Mouse (Mus musculus) lung, embryonic 16.5 days (tissue): ENCODE results near the gene Tmod2. TPM values are rescaled to one million over a fixed set of nuclear protein-coding genes. Genes with fewer than 3 reads are reported as not detected.

Experiments
- ATAC-seq: fragments of 200-750 bp; cut with Nextera tagmentation; 2 replicates; pipeline ENCODE4 v1.8.0; 2017; ENCODE audit warnings: low read depth, mild to moderate bottlenecking, moderate library complexity
- H3K27ac ChIP-seq: fragments of 300-500 bp; sonication (generic); 2 replicates; pipeline ENCODE4 v1.5.1; 2014; ENCODE audit warnings: mild to moderate bottlenecking, control low read depth, low read length
- H3K27me3 ChIP-seq: fragments of 300-500 bp; sonication (generic); 2 replicates; pipeline ENCODE4 v1.6.1; 2014; ENCODE audit warnings: low read depth, low read length, mixed read lengths; ENCODE audit not compliant: control insufficient read depth, insufficient read depth
- H3K36me3 ChIP-seq: fragments of 300-500 bp; sonication (generic); 2 replicates; pipeline ENCODE4 v1.6.1; 2014; ENCODE audit warnings: low read length; ENCODE audit not compliant: control insufficient read depth, insufficient read depth
- H3K4me1 ChIP-seq: fragments of 300-500 bp; sonication (generic); replicated peaks from 2 replicates; pipeline ENCODE4 v1.6.1; 2014; ENCODE audit warnings: low read length, mixed read lengths; ENCODE audit not compliant: control insufficient read depth, insufficient read depth
- H3K4me2 ChIP-seq: fragments of 300-500 bp; sonication (generic); 2 replicates; pipeline ENCODE4 v1.6.1; 2014; ENCODE audit warnings: low read depth, low read length, control low read depth
- H3K4me3 ChIP-seq: fragments of 300-500 bp; sonication (generic); 2 replicates; pipeline ENCODE4 v1.5.1; 2014; ENCODE audit warnings: mild to moderate bottlenecking, low read length, control low read depth
- H3K9ac ChIP-seq: fragments of 300-500 bp; sonication (generic); 2 replicates; pipeline ENCODE4 v1.6.1; 2014; ENCODE audit warnings: low read length, control low read depth
- H3K9me3 ChIP-seq: fragments of 300-500 bp; sonication (generic); 2 replicates; pipeline ENCODE4 v1.6.1; 2016; ENCODE audit warnings: low read length; ENCODE audit not compliant: control insufficient read depth
- WGBS: fragments of 180-500 bp; shearing (Covaris S2); extraction: QIAGEN DNeasy Blood & Tissue Kit; methylation state at CpG from one replicate; pipeline ENCODE4 v1.1.7; 2014; 5-methylcytosine and 5-hydroxymethylcytosine counted together
- polyA plus RNA-seq: library from polyadenylated mRNA; unstranded; fragments of >200 nt; fragmentation: Nextera tagmentation; extraction: Ambion mirVana; gene quantifications from 2 replicates; pipeline ENCODE4 v1.2.1, GENCODE M21; 2015

Gene Tmod2
- polyA plus RNA-seq, 1 experiment from 2014 or later = 8.7 TPM

GRCm38 (mm10) chr9:75609505-75609904 is 1.6 kb downstream of the Tmod2 start:
- no peak for ATAC-seq
- peaks cover 3% of the 10 kb centered on the region; the same call in 1 of the 2 replicates for H3K27me3 ChIP-seq
- no peak overlapping the region for H3K9ac ChIP-seq
- H3K36me3 ChIP-seq = no peaks in the 10 kb centered on the region
- H3K4me2 ChIP-seq = no peak overlapping the region
- peaks cover 6% of the 10 kb centered on the region for H3K4me1 ChIP-seq
- WGBS = 72% methylated on average over 1 of the region's 1 CpGs
- H3K4me3 ChIP-seq = no peak overlapping the region
- no peaks in the 10 kb centered on the region for H3K9me3 ChIP-seq
- H3K27ac ChIP-seq = no peak overlapping the region

- H3K27ac ChIP-seq = no peak overlapping the region
- 94% methylated on average over 4 of the region's 4 CpGs for WGBS
- ATAC-seq = no peak
- peaks cover 3% of the 10 kb centered on the region; the same call in 1 of the 2 replicates for H3K27me3 ChIP-seq
- no peak overlapping the region for H3K4me2 ChIP-seq
- H3K4me1 ChIP-seq = peaks cover 6% of the 10 kb centered on the region
- H3K4me3 ChIP-seq = no peak overlapping the region
- no peaks in the 10 kb centered on the region for H3K36me3 ChIP-seq
- H3K9ac ChIP-seq = no peak overlapping the region
- H3K9me3 ChIP-seq = no peaks in the 10 kb centered on the region
These were observed 3.6 kb downstream of the Tmod2 start for GRCm38 (mm10) chr9:75607496-75607895.

- 15% methylated on average over 12 of the region's 12 CpGs for WGBS
- H3K4me1 ChIP-seq = peaks cover 14% of the 10 kb centered on the region; the same call in 1 of the 2 replicates
- H3K27ac ChIP-seq = no peak overlapping the region
- H3K9me3 ChIP-seq = no peaks in the 10 kb centered on the region
- H3K36me3 ChIP-seq = no peaks in the 10 kb centered on the region
- H3K27me3 ChIP-seq = no peaks in the 10 kb centered on the region
- H3K4me3 ChIP-seq = no peak overlapping the region
- 0 out of 2 replicates have a peak, but pooled peaks have one; percentile 4 for ATAC-seq
- H3K4me2 ChIP-seq = peak overlapping the region; percentile 34
- no peak overlapping the region for H3K9ac ChIP-seq
These were observed 9.6 kb downstream of the Tmod2 start for GRCm38 (mm10) chr9:75601510-75601909.

GRCm38 (mm10) chr9:75600166-75600934 is 10.8 kb downstream of the Tmod2 start:
- no peaks in the 10 kb centered on the region for H3K36me3 ChIP-seq
- 54% methylated on average over 7 of the region's 7 CpGs for WGBS
- H3K4me3 ChIP-seq = no peak overlapping the region
- no peak overlapping the region for H3K9ac ChIP-seq
- H3K4me1 ChIP-seq = peaks cover 14% of the 10 kb centered on the region; the same call in 1 of the 2 replicates
- no peak overlapping the region for H3K4me2 ChIP-seq
- H3K27ac ChIP-seq = 0 out of 2 replicates have a peak overlapping the region, but pooled peaks have one; percentile 1
- ATAC-seq = peak; percentile 42; the same call in 1 of the 2 replicates
- H3K9me3 ChIP-seq = no peaks in the 10 kb centered on the region
- H3K27me3 ChIP-seq = no peaks in the 10 kb centered on the region

GRCm38 (mm10) chr9:75599191-75599841 is 11.8 kb downstream of the Tmod2 start:
- no peaks in the 10 kb centered on the region for H3K36me3 ChIP-seq
- no peaks in the 10 kb centered on the region for H3K9me3 ChIP-seq
- H3K27me3 ChIP-seq = no peaks in the 10 kb centered on the region
- no peak overlapping the region for H3K9ac ChIP-seq
- ATAC-seq = peak; percentile 83
- H3K4me2 ChIP-seq = no peak overlapping the region
- no peak overlapping the region for H3K4me3 ChIP-seq
- no peak overlapping the region for H3K27ac ChIP-seq
- WGBS = 38% methylated on average over 5 of the region's 5 CpGs
- peaks cover 14% of the 10 kb centered on the region; the same call in 1 of the 2 replicates for H3K4me1 ChIP-seq

- H3K9me3 ChIP-seq = no peaks in the 10 kb centered on the region
- H3K27me3 ChIP-seq = no peaks in the 10 kb centered on the region
- H3K36me3 ChIP-seq = no peaks in the 10 kb centered on the region
- peaks cover 14% of the 10 kb centered on the region; the same call in 1 of the 2 replicates for H3K4me1 ChIP-seq
- H3K27ac ChIP-seq = no peak overlapping the region
- no peak for ATAC-seq
- H3K9ac ChIP-seq = no peak overlapping the region
- H3K4me2 ChIP-seq = no peak overlapping the region
- no peak overlapping the region for H3K4me3 ChIP-seq
- WGBS = 72% methylated on average over 4 of the region's 4 CpGs
These were observed 13.5 kb downstream of the Tmod2 start for GRCm38 (mm10) chr9:75597596-75597995.

- 82% methylated on average over 13 of the region's 13 CpGs for WGBS
- no peak overlapping the region for H3K4me2 ChIP-seq
These were observed 14.1 kb downstream of the Tmod2 start for GRCm38 (mm10) chr9:75597036-75597435.

GRCm38 (mm10) chr9:75593481-75593880 is 17.6 kb downstream of the Tmod2 start:
- 78% methylated on average over 5 of the region's 5 CpGs for WGBS
- H3K4me1 ChIP-seq = no peaks in the 10 kb centered on the region
- H3K36me3 ChIP-seq = no peaks in the 10 kb centered on the region
- no peaks in the 10 kb centered on the region for H3K27me3 ChIP-seq
- no peak overlapping the region for H3K4me2 ChIP-seq
- no peak overlapping the region for H3K27ac ChIP-seq
- H3K9ac ChIP-seq = no peak overlapping the region
- H3K4me3 ChIP-seq = no peak overlapping the region
- H3K9me3 ChIP-seq = no peaks in the 10 kb centered on the region
- ATAC-seq = no peak

More at GRCm38 (mm10) chr9:75597036-75597435, 14.1 kb downstream of the Tmod2 start:
- Histone ChIP-seq H3K36me3 (no peaks in the 10 kb centered on the region), H3K27ac (no peak overlapping the region), H3K27me3 (no peaks in the 10 kb centered on the region), H3K9me3 (no peaks in the 10 kb centered on the region), H3K4me1 (peaks cover 14% of the 10 kb centered on the region; the same call in 1 of the 2 replicates), H3K4me3 (no peak overlapping the region), H3K9ac (no peak overlapping the region)
- ATAC-seq = no peak
